Mouse (Mus musculus): ENCODE measurements around the gene Usp13. TPM values are rescaled to one million over a fixed set of nuclear protein-coding genes. Genes with fewer than 3 reads are reported as not detected.

The Usp13 gene
- polyA plus RNA-seq (2014; fragmentation: Nextera tagmentation; extraction: Ambion mirVana): 6.3 and 7.6 TPM in 2 replicates

DNA sequence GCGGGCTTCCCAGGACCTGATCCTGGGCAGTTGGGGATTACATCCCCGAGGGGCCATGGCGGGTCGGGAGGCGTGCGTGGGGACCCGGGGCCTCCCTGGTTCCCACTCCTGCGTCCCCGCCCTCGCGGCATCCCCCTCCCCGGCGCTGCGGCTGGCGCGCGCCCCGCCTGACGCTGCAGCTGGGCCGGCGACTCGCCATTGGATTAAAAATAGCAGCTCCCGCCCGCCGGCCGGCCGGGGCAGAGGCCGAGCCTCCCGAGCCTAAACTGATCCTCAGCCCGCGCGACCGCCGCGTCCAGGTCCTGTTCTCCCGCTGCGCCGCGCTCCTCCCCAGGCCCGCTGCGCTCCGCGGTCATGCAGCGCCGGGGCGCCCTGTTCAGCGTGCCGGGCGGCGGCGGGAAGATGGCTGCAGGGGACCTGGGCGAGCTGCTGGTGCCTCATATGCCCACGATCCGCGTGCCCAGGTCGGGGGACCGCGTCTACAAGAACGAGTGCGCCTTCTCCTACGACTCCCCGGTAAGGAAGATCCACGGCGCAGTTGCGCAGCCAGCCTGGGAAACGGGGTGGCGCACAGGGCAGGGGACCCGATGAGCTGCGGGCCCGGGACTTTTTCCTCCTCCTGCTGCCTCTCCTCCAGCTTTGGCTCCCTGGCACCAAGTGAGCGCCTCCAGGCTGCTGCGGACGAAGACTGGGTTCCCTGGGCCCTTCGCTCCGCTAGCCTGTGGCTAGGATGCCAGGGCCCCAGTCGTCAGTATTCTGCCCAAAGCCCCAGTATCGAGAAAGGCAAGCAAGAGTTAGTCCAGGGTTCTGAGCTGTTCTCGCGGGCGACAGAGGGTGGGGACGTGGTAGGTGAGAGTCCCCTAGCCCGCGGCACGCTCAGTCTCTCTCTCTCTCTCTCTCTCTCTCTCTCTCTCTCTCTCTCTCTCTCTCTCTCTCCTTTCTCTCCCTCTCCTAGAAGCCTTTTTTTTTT lies at the start of gene Usp13:
Gene Usp13 (plus strand): TSS at position 190 of the 970 bp plus-strand sequence.
- Histone ChIP-seq H3K4me2 (ENCODE audit: low read depth) (peak within 1 kb of the TSS; percentile 89), H3K27ac (ENCODE audit: low read depth, low read length) (peak within 1 kb of the TSS; percentile 58), H3K4me3 (ENCODE audit: low read depth, low read length) (peak within 1 kb of the TSS; percentile 61), H3K4me1 (ENCODE audit: control insufficient read depth, insufficient read depth, low read length) (peaks cover 3% of the 10 kb centered on the region; the same call in 1 of the 2 replicates), H3K9me3 (ENCODE audit: control insufficient read depth, low read length) (no peaks in the 10 kb centered on the region), H3K9ac (ENCODE audit: low read length) (peak within 1 kb of the TSS; percentile 65), H3K36me3 (ENCODE audit: control insufficient read depth, insufficient read depth, low read length) (no peaks in the 10 kb centered on the region), H3K27me3 (ENCODE audit: control insufficient read depth, insufficient read depth, low read length) (no peaks in the 10 kb centered on the region)
- under 1% methylated on average over 76 of the region's 84 CpGs for WGBS
- ATAC-seq (ENCODE audit: insufficient read depth, low FRiP score, low TSS enrichment): peak; percentile 82
- DNase-seq (ENCODE audit: low spot score): peak; percentile 82

DNA sequence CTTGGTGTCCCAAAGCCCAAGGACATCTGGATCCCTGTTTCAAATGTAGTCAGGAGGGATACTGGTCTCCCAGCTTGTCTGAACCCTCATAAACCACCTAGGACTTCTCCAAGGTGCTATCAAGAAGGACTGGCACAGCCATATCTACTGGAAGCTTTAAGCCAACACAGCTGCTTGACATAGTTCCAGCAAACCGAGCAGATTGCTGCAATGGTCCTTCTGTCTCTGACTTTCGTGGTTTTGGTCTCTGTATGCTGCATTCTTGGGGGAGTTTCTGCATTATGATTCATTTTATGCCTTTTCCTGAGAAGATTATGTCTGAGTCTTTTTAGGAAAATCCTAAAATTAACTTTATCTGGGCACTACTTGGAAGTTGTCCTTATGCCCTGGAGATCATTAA lies 46.6 kb upstream of the Usp13 start:
- ATAC-seq (ENCODE audit: insufficient read depth, low FRiP score, low TSS enrichment): no peak
- DNase-seq (ENCODE audit: low spot score): no peak
- Histone ChIP-seq H3K27me3 (ENCODE audit: control insufficient read depth, insufficient read depth, low read length) (no peaks in the 10 kb centered on the region), H3K27ac (ENCODE audit: low read depth, low read length) (no peak overlapping the region), H3K9me3 (ENCODE audit: control insufficient read depth, low read length) (no peaks in the 10 kb centered on the region), H3K4me3 (ENCODE audit: low read depth, low read length) (no peak overlapping the region), H3K36me3 (ENCODE audit: control insufficient read depth, insufficient read depth, low read length) (no peaks in the 10 kb centered on the region), H3K9ac (ENCODE audit: low read length) (no peak overlapping the region), H3K4me2 (ENCODE audit: low read depth) (no peak overlapping the region), H3K4me1 (ENCODE audit: control insufficient read depth, insufficient read depth, low read length) (no peaks in the 10 kb centered on the region)
- 91% methylated on average over 2 of the region's 2 CpGs for WGBS

DNA sequence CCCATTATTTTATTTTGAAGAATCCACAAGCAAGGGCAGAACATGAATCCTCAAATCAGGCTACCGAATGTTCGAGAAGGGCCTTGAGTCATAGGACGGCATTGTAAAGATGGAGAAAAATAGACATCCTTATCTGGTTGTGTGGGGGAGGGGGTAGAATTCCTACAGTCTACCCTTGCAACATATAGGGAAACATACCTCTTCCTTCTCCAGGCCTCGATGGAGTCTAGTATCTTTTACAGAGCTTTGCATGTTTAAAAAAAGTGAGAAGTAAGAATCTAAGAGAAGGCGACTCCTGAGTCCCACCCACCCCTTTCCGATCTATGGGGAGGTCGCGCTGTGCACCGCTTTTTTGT lies 367 bp upstream of the Usp13 start:
- H3K27me3 ChIP-seq (ENCODE audit: control insufficient read depth, insufficient read depth, low read length): no peaks in the 10 kb centered on the region
- WGBS: 9% methylated on average over 9 of the region's 9 CpGs

DNA sequence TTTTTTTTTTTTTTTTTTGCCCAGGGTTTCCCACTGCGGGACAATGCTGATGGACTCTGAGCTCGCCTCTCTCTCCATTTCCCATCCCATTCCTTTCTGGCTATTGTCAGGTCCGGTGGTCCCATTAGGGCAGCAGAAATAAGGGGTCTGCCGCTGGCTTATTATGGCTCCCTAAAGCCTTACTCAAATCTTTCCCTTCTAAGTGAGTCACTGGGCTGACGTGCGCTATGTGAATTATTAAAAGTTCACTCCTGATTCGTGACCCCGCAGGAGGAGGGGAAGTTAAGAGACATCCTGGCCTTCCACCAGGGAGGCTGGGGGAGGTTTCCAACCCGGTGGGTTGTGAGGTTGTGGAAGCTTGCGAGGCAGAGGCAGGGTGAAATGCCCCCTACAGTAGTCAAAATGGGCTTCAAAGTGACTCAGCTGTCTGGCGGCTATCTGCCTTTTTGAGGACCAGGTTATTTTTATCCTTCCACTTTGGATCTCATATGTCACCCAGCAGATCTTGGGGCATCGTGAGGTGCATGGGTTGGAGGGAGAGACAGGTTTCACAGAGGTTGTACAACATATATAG lies 1.1 kb downstream of the Usp13 start:
- Histone ChIP-seq H3K36me3 (ENCODE audit: control insufficient read depth, insufficient read depth, low read length) (no peaks in the 10 kb centered on the region), H3K9me3 (ENCODE audit: control insufficient read depth, low read length) (no peaks in the 10 kb centered on the region), H3K4me1 (ENCODE audit: control insufficient read depth, insufficient read depth, low read length) (peaks cover 3% of the 10 kb centered on the region; the same call in 1 of the 2 replicates), H3K9ac (ENCODE audit: low read length) (peak overlapping the region; percentile 65), H3K4me3 (ENCODE audit: low read depth, low read length) (peak overlapping the region; percentile 61), H3K27me3 (ENCODE audit: control insufficient read depth, insufficient read depth, low read length) (no peaks in the 10 kb centered on the region), H3K27ac (ENCODE audit: low read depth, low read length) (no peak overlapping the region), H3K4me2 (ENCODE audit: low read depth) (peak overlapping the region; percentile 89)
- DNase-seq (ENCODE audit: low spot score) (peak; percentile 20), ATAC-seq (ENCODE audit: insufficient read depth, low FRiP score, low TSS enrichment) (no peak; the same call in 1 of the 2 replicates)
- WGBS: 7% methylated on average over 12 of the region's 12 CpGs

More for the DNA sequence above, 367 bp upstream of the Usp13 start:
- Histone ChIP-seq H3K9ac (ENCODE audit: low read length) (peak overlapping the region; percentile 65), H3K4me2 (ENCODE audit: low read depth) (peak overlapping the region; percentile 89), H3K4me3 (ENCODE audit: low read depth, low read length) (peak overlapping the region; percentile 61), H3K4me1 (ENCODE audit: control insufficient read depth, insufficient read depth, low read length) (peaks cover 3% of the 10 kb centered on the region; the same call in 1 of the 2 replicates), H3K27ac (ENCODE audit: low read depth, low read length) (peak overlapping the region; percentile 58), H3K9me3 (ENCODE audit: control insufficient read depth, low read length) (no peaks in the 10 kb centered on the region), H3K36me3 (ENCODE audit: control insufficient read depth, insufficient read depth, low read length) (no peaks in the 10 kb centered on the region)
- no peak for DNase-seq (ENCODE audit: low spot score)
- peak; percentile 15; the same call in 1 of the 2 replicates for ATAC-seq (ENCODE audit: insufficient read depth, low FRiP score, low TSS enrichment)

DNA sequence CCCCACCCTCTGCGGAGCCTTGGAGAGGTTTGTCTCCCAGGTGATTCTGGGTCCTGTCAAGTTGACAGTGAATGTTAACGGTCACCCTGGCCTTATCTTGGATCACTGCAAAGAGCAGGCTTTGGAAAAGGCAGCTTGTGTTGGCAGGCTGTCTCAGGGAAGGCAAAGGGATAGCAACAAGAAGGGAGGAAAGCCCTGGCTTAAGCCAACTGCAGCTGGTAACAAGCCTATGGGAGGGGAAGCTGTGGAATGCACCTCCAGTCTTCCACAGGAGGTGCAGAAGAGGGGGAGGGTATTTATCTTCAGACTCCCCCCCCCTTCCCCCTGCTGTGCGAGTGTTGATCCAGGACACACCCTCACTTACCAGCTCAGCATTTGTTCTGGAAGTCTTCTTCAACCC lies 5.3 kb downstream of the Usp13 start:
- ATAC-seq (ENCODE audit: insufficient read depth, low FRiP score, low TSS enrichment): no peak

DNA sequence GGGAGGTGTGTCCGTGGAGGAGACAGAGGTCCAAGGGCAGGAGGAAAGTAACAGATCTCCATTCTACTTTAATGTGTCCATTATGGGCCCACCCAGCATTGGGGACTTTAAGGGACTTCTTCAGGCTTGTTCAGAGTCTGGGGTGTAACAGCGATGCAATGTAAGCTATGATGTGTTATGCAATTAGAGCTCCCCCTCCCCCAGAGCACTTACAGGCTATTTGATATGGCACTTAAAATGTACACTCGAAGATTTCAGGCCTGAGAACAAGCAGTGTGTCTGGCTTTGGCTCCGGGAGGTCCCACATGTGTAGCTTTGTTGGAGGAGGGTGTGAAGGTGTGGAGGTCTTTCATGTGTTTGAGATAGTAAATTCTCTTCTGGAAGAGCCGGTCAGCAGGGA lies 7.6 kb downstream of the Usp13 start:
- WGBS: 82% methylated on average over 5 of the region's 5 CpGs
- H3K36me3 ChIP-seq (ENCODE audit: control insufficient read depth, insufficient read depth, low read length): no peaks in the 10 kb centered on the region

More for the DNA sequence above, 5.3 kb downstream of the Usp13 start:
- H3K27ac ChIP-seq (ENCODE audit: low read depth, low read length): no peak overlapping the region
- H3K9me3 ChIP-seq (ENCODE audit: control insufficient read depth, low read length): no peaks in the 10 kb centered on the region
- no peak for DNase-seq (ENCODE audit: low spot score)
- H3K4me2 ChIP-seq (ENCODE audit: low read depth): no peak overlapping the region
- H3K4me3 ChIP-seq (ENCODE audit: low read depth, low read length): no peak overlapping the region
- no peaks in the 10 kb centered on the region for H3K27me3 ChIP-seq (ENCODE audit: control insufficient read depth, insufficient read depth, low read length)
- no peaks in the 10 kb centered on the region for H3K36me3 ChIP-seq (ENCODE audit: control insufficient read depth, insufficient read depth, low read length)
- WGBS: 61% methylated on average over 3 of the region's 3 CpGs
- peaks cover 3% of the 10 kb centered on the region; the same call in 1 of the 2 replicates for H3K4me1 ChIP-seq (ENCODE audit: control insufficient read depth, insufficient read depth, low read length)
- H3K9ac ChIP-seq (ENCODE audit: low read length): no peak overlapping the region

DNA sequence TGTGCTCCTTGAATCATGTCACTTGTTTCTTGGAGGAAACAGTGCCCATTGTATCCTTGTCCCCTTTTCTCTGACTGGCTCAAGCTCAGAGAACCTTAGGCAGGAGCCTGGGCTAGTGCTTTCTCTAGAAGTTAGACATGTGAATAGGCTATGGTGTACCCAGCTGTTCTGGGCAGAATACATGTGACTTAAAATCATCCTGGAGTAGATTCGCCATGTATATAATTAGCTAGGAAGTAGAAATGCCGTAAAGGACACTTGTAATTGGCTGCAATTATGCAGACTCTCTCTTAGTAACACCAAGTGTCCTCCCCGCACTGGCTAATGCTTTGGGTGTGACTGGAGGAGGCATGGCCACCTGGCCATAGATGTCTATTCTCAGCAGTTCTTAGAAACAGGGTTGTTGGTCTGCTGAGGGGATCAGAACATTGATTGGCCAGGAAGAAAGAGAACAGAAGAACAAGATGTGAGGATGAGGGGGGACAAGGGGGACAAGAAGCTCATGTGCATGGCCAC lies 8.7 kb downstream of the Usp13 start:
- Histone ChIP-seq H3K9me3 (ENCODE audit: control insufficient read depth, low read length) (no peaks in the 10 kb centered on the region), H3K4me3 (ENCODE audit: low read depth, low read length) (no peak overlapping the region), H3K27me3 (ENCODE audit: control insufficient read depth, insufficient read depth, low read length) (no peaks in the 10 kb centered on the region), H3K27ac (ENCODE audit: low read depth, low read length) (no peak overlapping the region), H3K36me3 (ENCODE audit: control insufficient read depth, insufficient read depth, low read length) (no peaks in the 10 kb centered on the region), H3K4me1 (ENCODE audit: control insufficient read depth, insufficient read depth, low read length) (no peaks in the 10 kb centered on the region), H3K9ac (ENCODE audit: low read length) (no peak overlapping the region), H3K4me2 (ENCODE audit: low read depth) (no peak overlapping the region)
- DNase-seq (ENCODE audit: low spot score) (no peak), ATAC-seq (ENCODE audit: insufficient read depth, low FRiP score, low TSS enrichment) (no peak)
- 84% methylated on average over 3 of the region's 3 CpGs for WGBS

More for the DNA sequence above, 7.6 kb downstream of the Usp13 start:
- Histone ChIP-seq H3K27me3 (ENCODE audit: control insufficient read depth, insufficient read depth, low read length) (no peaks in the 10 kb centered on the region), H3K4me1 (ENCODE audit: control insufficient read depth, insufficient read depth, low read length) (no peaks in the 10 kb centered on the region), H3K27ac (ENCODE audit: low read depth, low read length) (no peak overlapping the region), H3K9ac (ENCODE audit: low read length) (no peak overlapping the region), H3K4me2 (ENCODE audit: low read depth) (no peak overlapping the region), H3K9me3 (ENCODE audit: control insufficient read depth, low read length) (no peaks in the 10 kb centered on the region), H3K4me3 (ENCODE audit: low read depth, low read length) (no peak overlapping the region)
- ATAC-seq (ENCODE audit: insufficient read depth, low FRiP score, low TSS enrichment) (no peak), DNase-seq (ENCODE audit: low spot score) (no peak)

DNA sequence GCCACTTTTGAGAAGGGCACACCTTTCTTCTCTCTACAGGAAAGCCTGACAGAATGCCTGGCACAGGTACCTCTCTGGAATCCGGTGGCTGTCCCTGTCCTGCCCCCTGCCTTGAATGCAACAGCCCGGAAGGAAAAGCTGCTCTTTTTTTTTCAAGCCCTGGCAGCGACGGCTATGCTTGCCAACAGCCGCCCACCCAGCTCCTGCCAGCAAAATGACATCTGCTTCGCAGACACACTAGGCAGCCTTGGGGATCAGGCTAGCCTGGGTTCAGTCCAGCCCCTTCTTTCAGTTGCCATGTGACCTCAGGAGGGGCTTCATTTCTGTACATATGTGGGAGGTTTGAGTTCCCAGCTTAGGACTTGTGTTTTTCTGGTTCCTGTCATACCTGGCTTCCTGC lies 9.4 kb downstream of the Usp13 start:
- WGBS: 92% methylated on average over 6 of the region's 6 CpGs
- Histone ChIP-seq H3K4me2 (ENCODE audit: low read depth) (no peak overlapping the region), H3K9ac (ENCODE audit: low read length) (no peak overlapping the region), H3K9me3 (ENCODE audit: control insufficient read depth, low read length) (no peaks in the 10 kb centered on the region), H3K4me3 (ENCODE audit: low read depth, low read length) (no peak overlapping the region), H3K4me1 (ENCODE audit: control insufficient read depth, insufficient read depth, low read length) (no peaks in the 10 kb centered on the region), H3K27me3 (ENCODE audit: control insufficient read depth, insufficient read depth, low read length) (no peaks in the 10 kb centered on the region), H3K27ac (ENCODE audit: low read depth, low read length) (no peak overlapping the region), H3K36me3 (ENCODE audit: control insufficient read depth, insufficient read depth, low read length) (no peaks in the 10 kb centered on the region)
- ATAC-seq (ENCODE audit: insufficient read depth, low FRiP score, low TSS enrichment) (no peak), DNase-seq (ENCODE audit: low spot score) (no peak)

Data from neural tube, embryonic 11.5 days (tissue).